Mouse (Mus musculus): Measurements from ENCODE around the gene Zfp653.

- no peak for TF ChIP-seq CTCF (conservative IDR thresholded peaks at IDR 0.05; ENCODE audit: low read length)
- no peak for TF ChIP-seq NANOG (IDR thresholded peaks at IDR 0.05; ENCODE audit: borderline replicate concordance, low read length)
- TF ChIP-seq POU5F1 (IDR thresholded peaks at IDR 0.05; ENCODE audit: borderline replicate concordance, low read length) = no peak
These were observed 14.8 kb downstream of the Zfp653 start for GRCm38 (mm10) chr9:22056303-22056910.

Data from E14TG2a.4 (cell line).